Mouse (Mus musculus): ENCODE measurements around the gene Tmem121.

The Tmem121 gene

GRCm38 (mm10) chr12:113185442-113186291, at the start of gene Tmem121:
Gene Tmem121, plus strand, starts transcription at chr12:113185930.
- DNase-seq (ENCODE audit: low spot score in 2 of 2): no peak

DNA sequence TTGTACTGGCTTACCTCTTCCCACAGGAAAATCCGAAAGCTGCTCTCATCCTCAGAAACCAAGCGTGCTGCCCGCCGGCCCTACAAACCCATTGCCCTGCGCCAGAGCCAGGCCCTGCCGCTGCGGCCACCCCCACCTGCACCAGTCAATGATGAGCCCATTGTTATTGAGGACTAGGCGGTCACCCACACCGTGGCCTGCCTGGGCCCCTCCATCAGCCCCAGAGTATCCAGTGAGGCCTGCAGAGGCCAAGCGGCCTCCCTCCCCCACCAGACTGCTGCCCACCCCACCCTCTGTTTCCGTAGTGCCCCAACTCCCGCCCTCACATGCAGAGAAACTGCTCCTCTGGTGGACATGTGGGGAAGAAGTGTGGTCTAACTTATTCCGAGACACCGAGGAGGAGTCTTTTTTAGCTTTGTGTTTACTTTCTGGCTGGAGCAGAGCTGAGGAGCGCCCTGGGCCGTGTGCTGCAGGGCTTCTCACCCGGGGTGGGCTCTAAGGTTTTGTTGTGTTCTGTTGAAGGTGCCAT, 49.2 kb upstream of the Tmem121 start:
- no peak for DNase-seq (ENCODE audit: low spot score in 2 of 2)

GRCm38 (mm10) chr12:113137260-113138213, 48.2 kb upstream of the Tmem121 start:
- DNase-seq (ENCODE audit: low spot score in 2 of 2): no peak

DNA sequence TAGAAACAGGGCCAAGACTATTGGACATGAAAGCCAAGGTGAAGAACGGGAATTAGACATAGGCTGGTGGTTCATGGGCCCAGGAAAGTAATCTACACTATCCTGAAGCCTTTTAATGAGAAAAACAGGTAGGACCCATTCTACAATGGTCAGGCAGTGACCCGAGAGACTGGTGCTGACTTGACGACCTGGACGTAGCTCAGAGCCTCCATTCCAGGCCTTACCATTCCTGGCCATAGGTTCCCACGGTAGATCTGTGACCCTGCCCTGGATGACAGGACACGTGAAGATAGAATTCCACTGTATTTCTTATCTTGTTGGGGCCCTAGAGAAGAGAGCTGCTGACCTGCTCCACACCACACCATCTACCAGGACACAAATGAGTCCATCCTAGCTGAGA, 47.4 kb upstream of the Tmem121 start:
- no peak for DNase-seq (ENCODE audit: low spot score in 2 of 2)

DNA sequence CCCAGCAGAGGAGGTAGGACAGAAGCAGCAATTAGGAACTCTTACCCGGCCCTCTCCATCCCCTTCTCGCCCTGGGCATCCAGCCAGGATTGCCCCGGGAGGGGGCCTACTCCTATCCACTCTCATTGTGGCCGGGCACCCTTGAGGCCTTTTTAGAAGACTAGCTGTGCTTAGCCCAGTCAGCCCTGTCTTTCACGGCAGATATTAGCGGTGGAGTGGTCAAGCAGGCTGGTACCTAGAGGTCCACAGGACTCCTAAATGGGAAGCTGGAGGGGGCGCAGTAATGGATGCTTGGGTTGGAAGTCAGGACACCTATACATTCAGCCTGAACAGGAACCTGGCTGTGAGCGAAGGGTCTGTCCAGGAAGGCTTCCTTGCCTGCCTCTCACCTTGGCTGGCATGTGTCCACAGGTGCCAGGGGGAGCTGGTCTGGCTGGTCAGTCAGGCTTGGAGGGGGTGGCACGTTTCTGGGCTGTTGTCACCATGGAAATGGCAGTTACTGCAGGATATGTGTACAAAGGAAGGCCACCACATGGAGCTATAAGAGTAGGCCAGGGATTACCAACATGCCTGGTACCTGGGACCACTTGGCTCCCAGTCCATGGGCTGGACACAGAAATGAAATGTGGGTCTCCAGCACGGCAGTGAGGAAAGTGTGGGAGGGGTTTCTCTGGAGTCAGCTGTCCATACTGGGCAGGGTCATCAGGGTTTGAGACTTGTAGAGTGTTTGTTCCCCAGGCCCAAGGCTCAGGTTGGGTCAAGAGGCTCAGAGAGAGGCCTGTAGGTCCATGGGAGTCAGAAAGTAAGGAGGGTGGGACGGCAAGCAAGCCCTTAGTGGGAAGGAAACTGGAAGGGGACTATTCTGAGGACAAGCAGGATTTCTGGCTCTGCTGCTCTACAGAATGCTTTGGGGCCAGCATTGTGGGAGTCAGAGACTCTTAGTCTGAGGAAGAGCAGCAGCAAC, 46.5 kb upstream of the Tmem121 start:
- no peak for DNase-seq (ENCODE audit: low spot score in 2 of 2)

DNA sequence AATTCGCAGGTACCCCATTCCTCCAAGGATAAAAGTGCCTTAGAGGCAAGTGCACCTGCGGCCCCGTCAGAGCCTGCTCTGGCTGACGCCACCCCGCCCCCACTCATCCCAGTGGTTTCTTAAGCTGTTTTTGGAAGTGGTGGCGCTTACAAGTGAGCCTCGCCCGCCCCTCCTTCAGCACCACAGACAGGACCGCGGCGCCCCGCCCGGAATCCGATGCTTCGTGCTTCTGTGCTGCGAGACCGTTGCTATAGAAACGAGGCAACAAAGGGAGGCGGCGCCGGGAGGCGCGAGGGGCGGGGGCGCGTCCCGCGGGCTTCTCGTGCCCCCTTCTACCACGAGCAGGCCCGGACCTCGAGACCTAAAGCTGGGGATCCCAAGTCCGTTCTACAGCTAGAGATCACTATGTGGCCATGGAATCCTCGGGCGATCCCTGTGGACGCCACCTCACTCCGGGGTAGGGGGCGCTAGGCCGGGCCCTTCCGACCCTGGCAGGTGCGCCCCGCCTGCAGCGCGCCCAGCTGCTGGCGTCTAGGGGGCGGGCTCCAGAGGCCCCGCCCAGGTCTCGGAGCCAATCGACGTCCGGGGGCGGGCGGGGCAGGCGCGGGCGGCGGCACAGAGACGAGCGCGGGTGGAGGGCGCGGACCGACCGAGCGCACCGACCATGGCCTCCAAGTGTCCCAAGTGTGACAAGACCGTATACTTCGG, 45.7 kb upstream of the Tmem121 start, which contains the start of gene Crip2:
TSS of gene Crip2 (plus strand) at position 329 of the 708 bp plus-strand sequence.
- peak; percentile 82 for DNase-seq (ENCODE audit: low spot score in 2 of 2)

DNA sequence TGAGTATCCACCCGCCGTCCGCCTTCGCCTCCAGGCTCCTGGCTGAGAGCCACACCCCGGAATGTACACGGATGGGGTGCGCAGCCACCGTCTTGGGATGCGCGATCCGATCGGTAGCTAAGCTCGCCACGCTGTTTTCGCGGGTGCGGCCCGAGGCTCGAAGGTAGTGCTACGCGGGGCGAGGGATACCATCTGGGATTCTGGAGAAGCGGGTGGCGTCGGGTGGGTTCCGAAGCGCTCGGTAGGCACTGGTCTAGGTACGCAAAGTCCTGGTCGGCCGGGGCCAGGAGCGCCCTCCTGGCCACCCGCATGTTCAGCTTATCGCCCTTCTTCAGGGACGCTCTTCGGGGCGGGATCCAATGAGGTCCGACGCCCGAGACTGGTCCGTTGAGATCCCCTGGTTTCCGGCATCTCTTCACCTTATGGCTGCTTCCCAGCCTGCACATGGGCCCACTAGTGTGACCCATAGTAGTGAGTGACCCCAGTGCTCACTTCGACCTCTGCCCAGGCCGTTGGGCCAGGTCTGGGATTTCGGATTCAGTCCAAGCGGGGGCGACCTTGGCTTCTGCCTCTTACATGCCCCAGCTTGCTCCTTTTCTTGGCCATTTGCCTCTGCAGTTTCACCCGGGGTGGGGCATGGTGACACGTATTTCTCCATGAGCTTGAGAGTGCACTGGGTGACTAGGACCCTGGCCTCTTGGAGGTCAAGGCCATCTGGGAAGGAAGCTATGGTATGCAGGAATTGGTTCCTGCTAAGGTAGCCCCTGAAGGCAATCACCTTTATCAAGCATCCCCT, 44.9 kb upstream of the Tmem121 start:
- no peak for DNase-seq (ENCODE audit: low spot score in 2 of 2)

DNA sequence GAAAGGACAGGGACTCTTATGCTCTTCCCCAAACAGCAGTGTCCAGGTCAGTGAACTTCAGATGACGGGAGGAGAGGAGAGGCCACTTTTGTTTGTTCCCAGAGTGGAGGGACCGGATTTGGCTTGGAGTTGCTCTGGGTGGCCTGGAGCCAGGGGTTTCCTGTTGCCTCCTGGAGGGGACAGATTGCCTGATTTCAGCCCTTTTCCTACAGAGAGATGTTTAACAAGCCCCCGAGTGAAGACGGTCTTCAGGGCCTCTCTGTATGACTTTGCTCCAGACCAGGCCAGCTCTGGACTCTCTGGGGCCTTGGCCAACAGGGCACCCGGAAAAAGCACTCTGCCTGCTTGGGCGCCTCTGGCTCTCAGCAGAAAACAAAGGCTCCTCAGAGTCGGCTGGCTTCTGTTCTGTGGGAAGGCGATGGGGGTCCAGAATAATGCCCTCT, 44.2 kb upstream of the Tmem121 start:
- DNase-seq (ENCODE audit: low spot score in 2 of 2): no peak

DNA sequence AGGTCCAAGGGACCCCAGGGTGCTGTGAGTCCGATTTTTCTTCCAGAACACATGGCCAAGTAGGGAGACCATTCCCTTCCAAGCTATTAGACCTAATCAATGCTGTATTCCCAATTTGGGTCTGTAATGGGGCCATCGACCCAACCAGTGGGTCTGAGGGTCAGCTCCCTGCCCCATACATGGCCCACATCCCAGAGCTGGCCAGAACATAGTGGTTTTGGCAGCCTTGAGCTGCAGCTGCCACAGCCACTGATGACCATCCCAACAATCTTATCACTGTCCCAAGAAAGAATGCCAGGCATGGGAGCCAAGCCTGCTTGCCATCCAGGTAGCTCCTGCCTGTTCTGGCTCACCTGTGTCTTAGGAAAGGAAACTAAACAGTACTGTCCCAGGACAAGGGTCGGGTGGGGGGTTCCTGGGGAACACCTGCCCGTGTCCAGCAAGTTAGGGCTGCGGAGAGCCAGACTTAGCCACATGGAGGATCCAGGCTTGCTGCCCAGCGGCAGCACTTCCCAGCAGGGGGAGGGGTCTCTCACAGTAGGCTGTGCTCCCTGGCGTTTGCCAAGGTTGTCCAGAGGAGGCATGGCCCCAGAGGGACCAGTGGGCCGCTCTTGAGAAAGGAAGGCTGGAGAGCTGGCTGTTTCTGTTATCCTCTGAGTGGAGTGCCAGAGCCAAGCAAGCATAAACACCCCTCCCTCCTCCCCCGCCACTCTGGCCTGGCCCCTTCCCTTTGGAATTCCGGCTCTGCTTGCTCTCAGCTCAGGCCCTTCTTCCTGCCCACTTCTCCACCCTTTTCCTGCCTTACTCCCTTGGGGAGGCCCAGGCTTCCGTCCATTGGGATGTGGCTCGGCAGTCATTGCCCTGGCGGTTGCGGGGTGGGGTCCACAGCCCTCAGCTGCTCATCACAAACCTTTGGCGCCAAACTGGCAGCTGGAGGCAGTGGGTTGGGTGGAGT, 43.4 kb upstream of the Tmem121 start:
- no peak for DNase-seq (ENCODE audit: low spot score in 2 of 2)

DNA sequence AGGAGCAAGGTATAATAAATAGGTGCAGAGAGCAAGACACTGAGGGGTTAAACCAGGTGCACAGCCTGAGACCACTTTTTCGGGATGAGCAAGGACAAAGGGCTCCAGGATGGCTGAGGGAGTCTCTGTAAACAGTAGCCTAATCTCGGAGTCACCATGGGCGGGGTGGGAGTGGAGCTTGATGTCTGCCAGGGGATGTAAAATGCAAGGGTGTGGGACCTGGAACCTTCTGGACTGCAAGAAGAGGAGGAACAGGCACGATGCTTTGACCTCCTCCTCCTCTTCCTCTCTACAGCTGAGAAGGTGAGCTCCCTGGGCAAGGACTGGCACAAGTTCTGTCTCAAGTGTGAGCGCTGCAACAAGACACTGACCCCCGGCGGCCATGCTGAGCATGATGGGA, 42.6 kb upstream of the Tmem121 start:
- DNase-seq (ENCODE audit: low spot score in 2 of 2): no peak

- DNase-seq (ENCODE audit: low spot score in 2 of 2): peak in 1 of 2 experiments; percentile 33
These were observed 41.6 kb upstream of the Tmem121 start for GRCm38 (mm10) chr12:113144001-113144756.

DNA sequence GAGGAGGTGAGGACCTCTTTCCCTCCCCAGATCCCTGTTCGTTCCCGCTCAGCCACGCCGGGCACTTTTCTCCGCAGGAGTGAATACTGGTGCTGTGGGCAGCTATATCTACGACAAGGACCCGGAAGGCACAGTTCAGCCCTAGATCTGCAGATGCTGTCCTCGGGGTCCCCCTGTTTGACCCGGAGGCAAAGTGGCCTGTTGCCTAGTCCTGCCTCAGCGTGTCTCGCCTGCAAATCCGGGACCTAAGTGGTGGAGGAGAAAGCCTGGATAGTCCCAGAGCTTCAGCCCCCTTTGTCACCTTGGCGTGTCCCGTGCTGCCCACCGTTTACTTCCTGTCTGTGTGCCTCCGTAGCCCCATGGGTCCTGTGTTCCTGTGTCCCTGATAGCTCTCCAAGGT, 40.8 kb upstream of the Tmem121 start:
- DNase-seq (ENCODE audit: low spot score in 2 of 2): no peak

GRCm38 (mm10) chr12:113145591-113145990, 40.1 kb upstream of the Tmem121 start:
- no peak for DNase-seq (ENCODE audit: low spot score in 2 of 2)

DNA sequence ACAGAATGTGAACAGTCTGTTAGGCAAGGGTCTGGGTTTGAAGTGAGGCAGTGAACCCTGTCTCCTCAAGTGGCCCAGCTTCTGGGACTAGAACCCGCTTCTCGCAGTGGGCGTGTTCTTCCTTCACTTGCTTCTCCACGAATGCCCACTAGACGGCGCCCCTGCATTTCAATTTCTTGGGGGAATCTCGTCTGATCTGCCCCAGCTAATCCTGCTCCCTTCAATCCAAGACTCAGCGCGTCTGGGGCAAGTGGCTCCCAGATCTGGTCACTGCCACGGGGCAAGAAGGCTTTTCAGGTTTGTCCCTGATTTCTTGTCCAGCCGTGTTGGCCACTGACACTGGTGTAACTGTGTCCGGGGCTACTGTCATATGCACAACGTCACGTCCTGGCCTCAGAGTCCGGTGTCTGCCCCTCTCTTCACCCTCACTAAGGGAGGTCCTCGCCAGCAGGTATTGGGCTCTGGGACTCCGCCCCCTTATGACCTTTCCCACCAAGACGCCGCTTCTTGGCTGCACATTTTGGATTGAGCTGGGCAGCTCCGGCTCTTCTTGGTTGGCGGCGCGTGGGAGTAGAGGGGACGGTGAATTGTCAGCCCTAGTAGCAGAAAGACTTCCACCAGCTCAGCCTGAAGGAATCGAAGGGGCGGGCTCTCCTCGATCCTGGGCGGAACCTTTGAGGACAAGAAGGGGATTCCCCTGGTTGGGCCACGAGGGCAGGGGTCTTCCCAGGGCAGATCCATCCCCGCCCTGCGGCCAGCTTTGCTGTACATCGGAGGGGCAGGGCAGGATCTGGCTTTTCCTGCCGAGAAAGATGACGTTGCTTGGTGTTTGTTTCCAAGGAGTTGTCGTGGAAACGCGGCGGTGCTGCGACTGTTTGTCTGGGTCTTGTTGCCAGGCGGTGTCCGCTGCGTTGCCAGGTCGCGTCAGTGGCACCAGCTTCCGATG, 39.3 kb upstream of the Tmem121 start, which contains the start of gene Crip1:
TSS of gene Crip1 (plus strand) at position 205 of the 946 bp plus-strand sequence.
- DNase-seq (ENCODE audit: low spot score in 2 of 2): peak; percentile 84 to 91

GRCm38 (mm10) chr12:113147481-113147880, 38.2 kb upstream of the Tmem121 start:
- DNase-seq (ENCODE audit: low spot score in 2 of 2): no peak

GRCm38 (mm10) chr12:113148381-113149035, 37.2 kb upstream of the Tmem121 start:
- DNase-seq (ENCODE audit: low spot score in 2 of 2): peak; percentile 72 to 77

All from spleen, postnatal 36 days (tissue).